Mouse (Mus musculus) liver, adult 2 months (tissue): ENCODE measurements at regions not wholly inside any gene's neighbourhood (a gene's known extent, or its start where the extent isn't known, plus 50 kb on each side); places are given as distances from the start of the nearest gene placed in this dataset.

ENCODE experiments used
- DNase-seq: peaks from one replicate; pipeline ENCODE4 v3.0.0-alpha.2; 2011; ENCODE audit warnings: low read depth, low spot score; ENCODE audit errors: extremely low read depth
- H3K27ac ChIP-seq: fragments of 200-500 bp; replicated peaks from 2 replicates; pipeline ENCODE4 v1.5.1; 2012; ENCODE audit warnings: low read depth, mild to moderate bottlenecking, control low read depth, inconsistent platforms, low read length; ENCODE audit not compliant: insufficient read depth
- H3K27me3 ChIP-seq: fragments of 200-500 bp; 2 replicates; pipeline ENCODE4 v1.6.1; 2012; ENCODE audit warnings: mild to moderate bottlenecking, moderate library complexity, low read length, inconsistent platforms; ENCODE audit not compliant: control insufficient read depth, insufficient read depth
- H3K36me3 ChIP-seq: fragments of 200-500 bp; 2 replicates; pipeline ENCODE4 v1.6.1; 2012; ENCODE audit warnings: low read length, inconsistent platforms; ENCODE audit not compliant: control insufficient read depth, insufficient read depth
- H3K4me1 ChIP-seq: fragments of 200-500 bp; 2 replicates; pipeline ENCODE4 v1.6.1; 2011; ENCODE audit warnings: low read length; ENCODE audit not compliant: control insufficient read depth, insufficient read depth
- H3K4me3 ChIP-seq: fragments of 200-500 bp; 2 replicates; pipeline ENCODE4 v1.5.1; 2011; ENCODE audit warnings: low read depth, mild to moderate bottlenecking, control low read depth, low read length, moderate library complexity; ENCODE audit not compliant: insufficient read depth
- H3K79me2 ChIP-seq: fragments of 200-500 bp; 2 replicates; pipeline ENCODE4 v1.6.1; 2012; ENCODE audit warnings: inconsistent platforms, mild to moderate bottlenecking, low read length, moderate library complexity; ENCODE audit not compliant: control insufficient read depth, insufficient read depth
- H3K9ac ChIP-seq: fragments of 200-500 bp; 2 replicates; pipeline ENCODE4 v1.6.1; 2012; ENCODE audit warnings: low read depth, mild to moderate bottlenecking, control low read depth, inconsistent platforms, low read length
- CTCF ChIP-seq: fragments of 200-500 bp; IDR thresholded peaks from 2 replicates; pipeline ENCODE4 v1.5.1; 2011; ENCODE audit warnings: low read depth, low read length, control low read depth
- POLR2A ChIP-seq: fragments of 200-500 bp; IDR thresholded peaks from 2 replicates; pipeline ENCODE4 v1.6.1; 2011; ENCODE audit warnings: low read length, control low read depth; ENCODE audit not compliant: insufficient read depth; ENCODE audit errors: extremely low read depth
- WGBS: fragments of 180-500 bp; shearing (Covaris S2); methylation state at CpG from one replicate; pipeline ENCODE4 v1.1.7; 2018; 5-methylcytosine and 5-hydroxymethylcytosine counted together

DNA sequence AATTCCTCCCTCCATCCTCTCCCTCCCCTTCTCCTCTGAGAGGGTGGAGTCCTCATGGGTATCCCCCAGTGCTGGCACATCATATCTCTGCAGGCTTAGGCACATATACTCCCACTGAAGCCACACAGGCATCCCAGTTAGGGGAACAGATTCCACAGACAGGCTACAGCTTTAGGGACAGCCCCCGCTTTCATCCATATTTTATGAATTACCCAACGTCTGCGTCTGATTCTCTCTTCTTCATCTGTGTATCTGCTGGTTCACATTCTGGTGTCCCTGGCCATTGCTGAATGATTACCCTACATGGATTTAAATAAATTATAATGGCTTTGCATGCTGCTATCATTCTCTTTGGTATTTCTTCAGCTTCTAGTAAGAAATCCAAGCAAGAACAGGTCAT is 632.4 kb downstream of the Tmem114 start:
- no peak for TF ChIP-seq POLR2A
- no peak for TF ChIP-seq CTCF

DNA sequence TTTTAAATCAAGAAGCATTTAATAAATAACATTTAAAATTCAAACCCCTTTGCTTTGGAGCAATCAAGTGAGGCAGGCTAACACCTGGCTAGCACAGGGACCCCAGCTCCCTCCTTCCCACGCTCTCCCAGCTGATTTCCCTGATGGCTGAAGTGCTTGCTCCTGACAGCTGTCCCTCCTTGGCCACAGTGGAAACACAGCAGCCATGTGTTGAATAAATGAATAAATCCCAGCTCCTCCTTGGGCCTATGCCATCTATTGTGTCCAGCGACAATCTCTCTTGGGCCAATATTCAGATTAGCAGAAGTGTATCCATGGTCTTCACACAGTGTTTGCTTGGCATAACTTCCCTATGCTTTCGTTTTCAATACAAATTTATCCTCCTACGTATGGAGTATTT is 634.7 kb downstream of the Tmem114 start:
- H3K4me3 ChIP-seq: no peak overlapping the region
- no peaks in the 10 kb centered on the region for H3K27me3 ChIP-seq
- no peaks in the 10 kb centered on the region for H3K4me1 ChIP-seq
- no peak for TF ChIP-seq POLR2A
- TF ChIP-seq CTCF: no peak
- no peak overlapping the region for H3K27ac ChIP-seq
- H3K36me3 ChIP-seq: no peaks in the 10 kb centered on the region
- DNase-seq: no peak
- H3K79me2 ChIP-seq: no peaks in the 10 kb centered on the region
- WGBS: 74% methylated on average over 4 of the region's 4 CpGs
- H3K9ac ChIP-seq: no peak overlapping the region

More for the DNA sequence above, 632.4 kb downstream of the Tmem114 start:
- WGBS: 93% methylated on average over 3 of the region's 3 CpGs
- Histone ChIP-seq H3K9ac (no peak overlapping the region), H3K36me3 (no peaks in the 10 kb centered on the region), H3K79me2 (no peaks in the 10 kb centered on the region), H3K4me3 (no peak overlapping the region), H3K4me1 (no peaks in the 10 kb centered on the region), H3K27me3 (no peaks in the 10 kb centered on the region), H3K27ac (no peak overlapping the region)
- no peak for DNase-seq

- TF ChIP-seq POLR2A: no peak
- no peak for TF ChIP-seq CTCF
- Histone ChIP-seq H3K4me1 (no peaks in the 10 kb centered on the region), H3K79me2 (no peaks in the 10 kb centered on the region), H3K27me3 (no peaks in the 10 kb centered on the region), H3K9ac (no peak overlapping the region), H3K27ac (no peak overlapping the region), H3K4me3 (no peak overlapping the region), H3K36me3 (no peaks in the 10 kb centered on the region)
- WGBS: 61% methylated on average over 2 of the region's 2 CpGs
- DNase-seq: no peak
Measured at GRCm38 (mm10) chr16:7788209-7788608, 636.7 kb downstream of the Tmem114 start.

- Histone ChIP-seq H3K36me3 (no peaks in the 10 kb centered on the region), H3K79me2 (no peaks in the 10 kb centered on the region), H3K4me3 (no peak overlapping the region), H3K9ac (no peak overlapping the region), H3K27ac (no peak overlapping the region), H3K4me1 (no peaks in the 10 kb centered on the region), H3K27me3 (no peaks in the 10 kb centered on the region)
- DNase-seq: no peak
- 79% methylated on average over 2 of the region's 2 CpGs for WGBS
- TF ChIP-seq POLR2A: no peak
- no peak for TF ChIP-seq CTCF
Measured at GRCm38 (mm10) chr16:7781506-7781905, 643.4 kb downstream of the Tmem114 start.

DNA sequence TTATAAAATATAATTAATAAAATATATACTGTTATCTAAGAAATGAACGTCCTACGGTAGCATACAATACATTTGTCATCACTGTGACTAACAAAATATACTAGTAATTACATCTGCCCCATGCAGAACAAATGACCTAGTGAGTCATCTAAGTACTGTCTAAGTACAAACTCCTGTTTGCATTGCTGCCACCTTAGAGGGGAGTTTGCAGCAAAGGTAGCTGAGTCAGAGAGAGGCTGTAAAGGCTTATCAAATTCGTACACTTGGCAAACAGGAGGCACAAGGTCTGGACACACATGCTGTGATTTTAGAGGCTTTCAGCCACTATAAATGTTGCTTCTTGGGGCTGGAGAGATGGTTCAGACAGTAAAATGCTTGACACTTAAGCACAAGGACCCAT is 649.3 kb downstream of the Tmem114 start:
- 76% methylated on average over 3 of the region's 3 CpGs for whole genome bisulfite sequencing

DNA sequence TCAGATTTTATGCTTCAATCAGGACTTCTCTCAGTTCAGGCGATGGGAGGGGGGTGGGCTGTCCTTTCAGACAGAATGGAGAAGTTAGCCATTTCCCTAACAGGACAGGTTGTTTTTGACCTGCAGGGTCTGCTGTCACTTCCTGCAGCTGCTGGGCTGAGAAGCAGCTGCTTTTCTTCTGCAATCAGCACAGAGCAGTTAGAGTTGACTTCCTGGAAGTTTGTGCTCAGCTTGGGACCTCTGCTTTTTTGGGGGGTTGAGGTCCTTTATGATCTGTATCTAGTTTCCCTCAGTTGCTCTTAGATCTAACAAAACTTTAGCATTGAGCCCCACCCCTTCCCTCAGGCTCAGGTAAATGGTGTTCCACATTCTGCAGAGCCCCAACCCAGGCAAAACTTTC is 656.5 kb downstream of the Tmem114 start:
- no peaks in the 10 kb centered on the region for H3K79me2 ChIP-seq
- 56% methylated on average over 1 of the region's 1 CpGs for WGBS
- no peak for DNase-seq
- H3K4me1 ChIP-seq: no peaks in the 10 kb centered on the region
- no peaks in the 10 kb centered on the region for H3K36me3 ChIP-seq
- TF ChIP-seq POLR2A (no peak), CTCF (no peak)
- H3K4me3 ChIP-seq: no peak overlapping the region
- no peak overlapping the region for H3K27ac ChIP-seq
- no peak overlapping the region for H3K9ac ChIP-seq
- H3K27me3 ChIP-seq: no peaks in the 10 kb centered on the region

More for the DNA sequence above, 649.3 kb downstream of the Tmem114 start:
- Histone ChIP-seq H3K27ac (no peak overlapping the region), H3K79me2 (no peaks in the 10 kb centered on the region), H3K9ac (no peak overlapping the region), H3K27me3 (no peaks in the 10 kb centered on the region), H3K36me3 (no peaks in the 10 kb centered on the region), H3K4me3 (no peak overlapping the region), H3K4me1 (no peaks in the 10 kb centered on the region)
- TF ChIP-seq POLR2A (no peak), CTCF (no peak)
- DNase-seq: no peak
